Mouse (Mus musculus): Measurements from ENCODE around the gene Taok2. TPM values are rescaled to one million over a fixed set of nuclear protein-coding genes. Genes with fewer than 3 reads are reported as not detected.

The Taok2 gene
- polyA plus RNA-seq, 1 experiment from 2014 or later: 27.3 TPM

DNA sequence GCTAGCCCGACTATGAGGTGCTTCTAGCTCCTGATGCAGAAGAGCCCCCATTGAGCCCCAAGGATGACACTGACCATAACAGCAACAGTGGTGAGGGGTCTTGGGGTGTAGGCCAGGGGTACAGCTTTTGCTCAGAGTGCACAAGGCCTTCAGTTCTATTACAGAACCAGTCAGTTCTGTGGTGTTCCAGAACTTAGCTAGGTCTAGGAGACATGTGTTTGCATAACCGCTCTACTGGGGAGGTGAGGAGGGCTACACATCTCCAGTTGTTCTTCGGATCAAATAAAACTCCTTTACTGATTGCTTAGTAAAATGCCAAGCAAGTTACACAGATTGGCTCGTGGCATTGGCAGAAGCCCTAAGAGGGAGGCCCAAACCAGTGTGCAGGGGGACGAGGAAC lies 53.0 kb downstream of the Taok2 start, which contains the start of gene 4930451I11Rik:
TSS of gene 4930451I11Rik (minus strand) at position 101 of the 400 bp plus-strand sequence.
- DNase-seq (ENCODE audit: low spot score) (no peak), ATAC-seq (ENCODE audit: low FRiP score) (no peak)
- Histone ChIP-seq H3K4me1 (replicated peaks; ENCODE audit: control insufficient read depth, insufficient read depth, low read length) (no peaks in the 10 kb centered on the region), H3K27ac (ENCODE audit: low read depth, low read length) (no peak within 1 kb of the TSS), H3K27me3 (ENCODE audit: control insufficient read depth, insufficient read depth, low read length) (no peaks in the 10 kb centered on the region), H3K4me2 (replicated peaks; ENCODE audit: low read depth, low read length) (peak within 1 kb of the TSS; percentile 44), H3K9ac (ENCODE audit: low read depth, low read length) (0 out of 2 replicates have a peak within 1 kb of the TSS, but pooled peaks have one; percentile 15), H3K36me3 (ENCODE audit: control insufficient read depth, insufficient read depth, low read length) (no peaks in the 10 kb centered on the region), H3K4me3 (ENCODE audit: low read depth, low read length) (peak within 1 kb of the TSS; percentile 28), H3K9me3 (ENCODE audit: control insufficient read depth, low read length) (no peaks in the 10 kb centered on the region)
- 61% methylated on average over 5 of the region's 5 CpGs for WGBS

GRCm38 (mm10) chr7:126825952-126826351 lies 58.6 kb downstream of the Taok2 start:
- Histone ChIP-seq H3K4me3 (ENCODE audit: low read depth, low read length) (no peak overlapping the region), H3K36me3 (ENCODE audit: control insufficient read depth, insufficient read depth, low read length) (no peaks in the 10 kb centered on the region), H3K9me3 (ENCODE audit: control insufficient read depth, low read length) (no peaks in the 10 kb centered on the region), H3K27ac (ENCODE audit: low read depth, low read length) (no peak overlapping the region), H3K27me3 (ENCODE audit: control insufficient read depth, insufficient read depth, low read length) (no peaks in the 10 kb centered on the region; the same call in 1 of the 2 replicates), H3K4me2 (replicated peaks; ENCODE audit: low read depth, low read length) (no peak overlapping the region), H3K9ac (ENCODE audit: low read depth, low read length) (no peak overlapping the region), H3K4me1 (replicated peaks; ENCODE audit: control insufficient read depth, insufficient read depth, low read length) (no peaks in the 10 kb centered on the region; the same call in 1 of the 2 replicates)
- no peak for ATAC-seq (ENCODE audit: low FRiP score)
- WGBS: 84% methylated on average over 5 of the region's 5 CpGs
- no peak for DNase-seq (ENCODE audit: low spot score)

GRCm38 (mm10) chr7:126825403-126825802 lies 59.1 kb downstream of the Taok2 start:
- DNase-seq (ENCODE audit: low spot score) (peak; percentile 53), ATAC-seq (ENCODE audit: low FRiP score) (no peak)
- Histone ChIP-seq H3K9me3 (ENCODE audit: control insufficient read depth, low read length) (no peaks in the 10 kb centered on the region), H3K4me2 (replicated peaks; ENCODE audit: low read depth, low read length) (no peak overlapping the region), H3K27ac (ENCODE audit: low read depth, low read length) (no peak overlapping the region), H3K36me3 (ENCODE audit: control insufficient read depth, insufficient read depth, low read length) (no peaks in the 10 kb centered on the region), H3K4me1 (replicated peaks; ENCODE audit: control insufficient read depth, insufficient read depth, low read length) (no peaks in the 10 kb centered on the region; the same call in 1 of the 2 replicates), H3K4me3 (ENCODE audit: low read depth, low read length) (no peak overlapping the region), H3K9ac (ENCODE audit: low read depth, low read length) (no peak overlapping the region), H3K27me3 (ENCODE audit: control insufficient read depth, insufficient read depth, low read length) (no peaks in the 10 kb centered on the region; the same call in 1 of the 2 replicates)
- WGBS: 18% methylated on average over 8 of the region's 8 CpGs

DNA sequence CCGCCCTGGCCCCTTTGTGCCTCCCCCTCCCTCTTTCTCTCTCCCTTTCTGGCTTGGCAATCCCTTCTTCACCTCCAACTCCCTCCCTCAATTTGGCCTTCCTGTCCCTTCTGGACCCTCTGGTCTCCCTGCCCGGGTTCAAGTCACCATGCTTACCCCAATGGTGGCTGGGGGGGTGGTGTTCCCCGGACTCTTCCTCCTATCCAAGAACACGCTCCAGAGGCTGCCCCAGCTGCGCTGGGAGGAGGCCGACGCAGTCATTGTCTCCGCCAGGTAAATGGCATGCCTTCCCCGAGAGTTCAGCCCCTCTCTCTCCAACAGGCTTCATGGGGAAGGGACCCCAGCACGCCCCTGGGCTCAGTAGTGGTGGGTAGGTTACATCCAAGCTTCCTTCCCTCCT lies 60.6 kb downstream of the Taok2 start:
- Histone ChIP-seq H3K9me3 (ENCODE audit: control insufficient read depth, low read length) (no peaks in the 10 kb centered on the region), H3K27me3 (ENCODE audit: control insufficient read depth, insufficient read depth, low read length) (no peaks in the 10 kb centered on the region; the same call in 1 of the 2 replicates), H3K4me1 (replicated peaks; ENCODE audit: control insufficient read depth, insufficient read depth, low read length) (no peaks in the 10 kb centered on the region; the same call in 1 of the 2 replicates), H3K4me3 (ENCODE audit: low read depth, low read length) (peak overlapping the region; percentile 56), H3K36me3 (ENCODE audit: control insufficient read depth, insufficient read depth, low read length) (no peaks in the 10 kb centered on the region), H3K4me2 (replicated peaks; ENCODE audit: low read depth, low read length) (peak overlapping the region; percentile 83), H3K9ac (ENCODE audit: low read depth, low read length) (peak overlapping the region; percentile 76), H3K27ac (ENCODE audit: low read depth, low read length) (peak overlapping the region; percentile 79; the same call in 1 of the 2 replicates)
- WGBS: 9% methylated on average over 10 of the region's 10 CpGs
- ATAC-seq (ENCODE audit: low FRiP score) (peak; percentile 15; the same call in 1 of the 2 replicates), DNase-seq (ENCODE audit: low spot score) (peak; percentile 35)

DNA sequence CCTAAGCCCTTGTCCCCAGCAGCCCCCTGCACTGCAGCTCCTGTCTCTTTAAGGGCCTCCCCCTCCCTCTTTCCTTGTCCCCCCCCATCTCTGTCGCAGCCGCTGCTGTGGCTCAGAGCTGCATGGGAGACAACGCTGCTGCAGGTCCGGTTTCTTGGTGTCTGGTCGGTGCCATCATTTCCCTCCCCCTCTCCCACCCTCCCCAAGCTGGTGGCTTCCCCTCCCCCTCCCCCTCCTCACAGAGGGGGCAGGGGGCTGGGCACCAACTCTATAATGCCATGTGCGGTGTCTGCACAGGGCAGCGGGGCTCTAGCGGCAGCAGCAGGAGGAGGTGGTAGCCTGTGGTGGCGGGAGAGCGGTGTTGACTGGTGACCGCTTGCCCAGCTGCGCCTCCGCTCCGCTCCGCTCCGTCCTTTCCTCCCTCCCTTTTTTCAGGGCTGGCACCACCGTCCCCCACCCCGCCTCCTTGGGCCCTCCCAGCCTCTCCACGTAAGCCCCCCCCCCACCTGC lies 61.2 kb downstream of the Taok2 start:
- DNase-seq (ENCODE audit: low spot score): peak; percentile 62
- WGBS: 4% methylated on average over 12 of the region's 19 CpGs

DNA sequence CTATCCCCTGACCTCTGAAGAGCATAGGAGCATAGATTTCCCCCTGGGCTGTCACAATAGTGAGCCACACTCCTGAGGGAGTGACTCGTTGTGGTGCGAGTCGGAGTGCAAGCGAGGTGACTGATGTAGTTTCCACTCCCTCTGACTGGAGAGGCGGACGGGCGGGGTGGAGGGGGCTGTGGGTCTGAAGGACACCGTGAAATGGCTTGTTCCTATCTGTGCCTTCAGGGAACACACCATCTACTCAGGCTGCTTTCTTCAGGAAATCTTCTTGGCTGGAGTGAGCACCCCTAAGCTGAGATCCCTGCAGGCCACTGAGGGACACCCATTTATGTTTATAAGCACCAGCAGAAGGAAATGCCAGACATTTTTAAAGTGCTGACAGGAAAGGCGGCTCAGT lies 61.8 kb downstream of the Taok2 start:
- peak overlapping the region; percentile 56 for H3K4me3 ChIP-seq (ENCODE audit: low read depth, low read length)
- H3K27me3 ChIP-seq (ENCODE audit: control insufficient read depth, insufficient read depth, low read length): no peaks in the 10 kb centered on the region; the same call in 1 of the 2 replicates
- H3K36me3 ChIP-seq (ENCODE audit: control insufficient read depth, insufficient read depth, low read length): no peaks in the 10 kb centered on the region
- peak overlapping the region; percentile 79 for H3K27ac ChIP-seq (ENCODE audit: low read depth, low read length)
- 8% methylated on average over 9 of the region's 9 CpGs for WGBS
- H3K9ac ChIP-seq (ENCODE audit: low read depth, low read length): peak overlapping the region; percentile 76
- peak overlapping the region; percentile 83 for H3K4me2 ChIP-seq (replicated peaks; ENCODE audit: low read depth, low read length)
- H3K4me1 ChIP-seq (replicated peaks; ENCODE audit: control insufficient read depth, insufficient read depth, low read length): no peaks in the 10 kb centered on the region; the same call in 1 of the 2 replicates
- ATAC-seq (ENCODE audit: low FRiP score) (peak; percentile 25), DNase-seq (ENCODE audit: low spot score) (no peak)
- H3K9me3 ChIP-seq (ENCODE audit: control insufficient read depth, low read length): no peaks in the 10 kb centered on the region

More for the DNA sequence above, 61.2 kb downstream of the Taok2 start:
- ATAC-seq (ENCODE audit: low FRiP score): peak; percentile 82
- Histone ChIP-seq H3K27me3 (ENCODE audit: control insufficient read depth, insufficient read depth, low read length) (no peaks in the 10 kb centered on the region; the same call in 1 of the 2 replicates), H3K27ac (ENCODE audit: low read depth, low read length) (peak overlapping the region; percentile 79), H3K9ac (ENCODE audit: low read depth, low read length) (peak overlapping the region; percentile 76), H3K9me3 (ENCODE audit: control insufficient read depth, low read length) (no peaks in the 10 kb centered on the region), H3K4me2 (replicated peaks; ENCODE audit: low read depth, low read length) (peak overlapping the region; percentile 83), H3K36me3 (ENCODE audit: control insufficient read depth, insufficient read depth, low read length) (no peaks in the 10 kb centered on the region), H3K4me3 (ENCODE audit: low read depth, low read length) (peak overlapping the region; percentile 56), H3K4me1 (replicated peaks; ENCODE audit: control insufficient read depth, insufficient read depth, low read length) (no peaks in the 10 kb centered on the region; the same call in 1 of the 2 replicates)

- Histone ChIP-seq H3K4me3 (ENCODE audit: low read depth, low read length) (no peak overlapping the region), H3K27ac (ENCODE audit: low read depth, low read length) (peak overlapping the region; percentile 79)
Observed at GRCm38 (mm10) chr7:126821835-126822511, 62.5 kb downstream of the Taok2 start.

GRCm38 (mm10) chr7:126818818-126819217 lies 65.7 kb downstream of the Taok2 start:
- Histone ChIP-seq H3K4me3 (ENCODE audit: low read depth, low read length) (no peak overlapping the region), H3K27me3 (ENCODE audit: control insufficient read depth, insufficient read depth, low read length) (no peaks in the 10 kb centered on the region; the same call in 1 of the 2 replicates), H3K9ac (ENCODE audit: low read depth, low read length) (no peak overlapping the region), H3K36me3 (ENCODE audit: control insufficient read depth, insufficient read depth, low read length) (no peaks in the 10 kb centered on the region), H3K27ac (ENCODE audit: low read depth, low read length) (no peak overlapping the region), H3K4me1 (replicated peaks; ENCODE audit: control insufficient read depth, insufficient read depth, low read length) (no peaks in the 10 kb centered on the region; the same call in 1 of the 2 replicates), H3K4me2 (replicated peaks; ENCODE audit: low read depth, low read length) (no peak overlapping the region), H3K9me3 (ENCODE audit: control insufficient read depth, low read length) (no peaks in the 10 kb centered on the region)
- whole genome bisulfite sequencing: 25% methylated on average over 1 of the region's 1 CpGs
- no peak for ATAC-seq (ENCODE audit: low FRiP score)
- DNase-seq (ENCODE audit: low spot score): no peak

More at GRCm38 (mm10) chr7:126821835-126822511, 62.5 kb downstream of the Taok2 start:
- 27% methylated on average over 7 of the region's 7 CpGs for WGBS
- Histone ChIP-seq H3K9ac (ENCODE audit: low read depth, low read length) (no peak overlapping the region), H3K4me1 (replicated peaks; ENCODE audit: control insufficient read depth, insufficient read depth, low read length) (no peaks in the 10 kb centered on the region; the same call in 1 of the 2 replicates), H3K27me3 (ENCODE audit: control insufficient read depth, insufficient read depth, low read length) (no peaks in the 10 kb centered on the region; the same call in 1 of the 2 replicates), H3K9me3 (ENCODE audit: control insufficient read depth, low read length) (no peaks in the 10 kb centered on the region), H3K36me3 (ENCODE audit: control insufficient read depth, insufficient read depth, low read length) (no peaks in the 10 kb centered on the region), H3K4me2 (replicated peaks; ENCODE audit: low read depth, low read length) (no peak overlapping the region)
- peak; percentile 42; the same call in 1 of the 2 replicates for ATAC-seq (ENCODE audit: low FRiP score)
- peak; percentile 94 for DNase-seq (ENCODE audit: low spot score)
